Mouse (Mus musculus): ENCODE measurements around the gene Nrp1.

Nrp1 gene

DNA sequence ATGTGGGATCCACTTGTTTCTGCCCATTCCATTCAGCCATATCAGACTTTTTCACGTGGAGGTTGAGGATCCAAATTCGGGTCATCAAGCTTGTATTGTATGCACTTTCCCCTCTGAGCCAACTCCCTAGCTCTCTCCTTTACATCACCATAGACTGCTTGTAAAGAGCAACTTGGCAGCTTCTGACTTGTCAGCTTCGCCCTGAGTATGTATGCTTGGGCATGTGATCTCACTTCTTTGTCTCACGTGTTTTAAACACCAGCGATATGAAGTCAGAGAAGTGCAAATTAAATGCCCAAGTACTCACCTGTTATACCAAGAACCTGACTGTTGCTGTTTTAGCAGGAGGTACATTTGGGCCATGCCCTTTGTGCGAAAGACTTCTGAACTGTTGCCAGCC is 12.6 kb downstream of the Nrp1 start:
- DNase-seq (ENCODE audit: low spot score) = no peak

DNA sequence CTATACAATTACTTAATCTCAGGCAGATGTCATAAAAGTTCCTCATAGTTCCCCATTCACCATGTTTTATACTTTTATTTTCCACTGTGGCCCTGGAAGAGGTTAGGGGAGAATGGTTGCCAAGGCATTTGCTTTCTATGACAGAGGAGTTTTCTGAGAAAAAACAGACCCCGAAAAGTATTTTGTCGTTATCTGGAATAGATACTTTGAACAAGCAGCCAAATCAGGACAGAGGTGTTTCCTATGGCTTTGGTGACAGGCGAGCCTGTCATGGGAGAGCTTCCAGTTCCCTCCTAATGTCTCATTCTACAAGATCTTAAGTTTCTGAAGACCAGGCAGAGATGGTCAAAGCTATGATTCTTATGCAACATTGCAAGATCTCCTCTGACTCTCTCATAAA is 13.4 kb downstream of the Nrp1 start:
- no peak for DNase-seq (ENCODE audit: low spot score)

GRCm38 (mm10) chr8:128372724-128373123 is 14.3 kb downstream of the Nrp1 start:
- no peak for DNase-seq (ENCODE audit: low spot score)

DNA sequence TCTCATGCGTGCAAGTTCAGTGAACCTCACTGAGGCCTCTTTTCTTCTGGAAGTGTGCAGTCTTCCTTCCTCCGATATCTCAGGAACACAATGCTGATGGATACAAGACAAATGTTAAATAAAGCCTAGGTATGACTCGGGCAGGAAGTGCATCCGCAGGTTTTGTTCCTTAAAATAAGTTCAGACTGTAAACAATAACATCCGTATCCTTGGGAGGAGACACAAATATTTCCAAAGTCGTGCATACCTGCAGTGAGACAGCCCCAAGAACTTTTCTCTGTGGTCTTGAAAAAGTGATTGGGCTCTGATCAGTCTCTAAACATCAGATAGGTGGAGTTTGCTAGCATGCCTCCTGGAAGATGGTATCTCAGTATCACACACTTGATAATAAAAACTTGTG is 15.0 kb downstream of the Nrp1 start:
- DNase-seq (ENCODE audit: low spot score) = no peak

DNA sequence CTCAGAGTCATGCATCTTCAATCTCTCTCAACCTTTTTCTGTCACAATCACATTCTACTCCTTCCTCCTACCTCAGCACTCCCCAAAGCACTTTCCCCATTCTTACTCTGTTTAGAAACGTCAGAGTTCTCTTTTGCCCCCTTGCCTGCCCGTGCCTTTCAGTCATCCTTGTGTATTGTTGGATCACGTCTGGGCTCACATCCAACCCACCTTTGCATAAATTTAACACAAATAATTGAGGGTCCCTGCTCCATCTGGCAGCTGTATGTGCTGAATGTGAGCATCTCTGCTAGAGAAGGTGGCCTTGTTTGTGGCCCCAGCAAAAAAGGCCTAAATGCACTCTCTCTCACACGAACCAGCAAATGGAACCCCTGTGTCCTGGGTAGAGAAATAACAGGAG is 16.9 kb downstream of the Nrp1 start:
- no peak for DNase-seq (ENCODE audit: low spot score)

DNA sequence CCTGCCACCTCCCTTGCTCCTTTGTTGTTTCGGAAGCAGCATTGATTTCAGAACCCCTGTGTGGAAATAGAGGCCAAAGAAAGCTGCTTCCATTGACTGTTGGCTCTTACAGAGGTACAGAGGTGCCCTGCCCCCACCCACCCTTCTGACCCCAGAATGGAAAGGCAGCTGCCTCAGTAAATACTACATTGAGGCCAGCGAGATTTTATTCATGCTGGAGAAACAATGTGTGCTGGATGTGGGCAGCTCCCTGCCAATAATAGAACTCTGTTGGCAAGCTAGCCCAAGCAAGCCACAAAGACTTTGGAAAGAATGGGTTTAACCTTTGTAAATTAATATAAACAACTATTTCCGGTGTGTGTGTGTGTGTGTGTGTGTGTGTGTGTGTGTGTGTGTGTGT is 24.8 kb downstream of the Nrp1 start:
- peak; percentile 21 for DNase-seq (ENCODE audit: low spot score)

- no peak for DNase-seq (ENCODE audit: low spot score)
Measured at GRCm38 (mm10) chr8:128384366-128384765, 26.0 kb downstream of the Nrp1 start.

GRCm38 (mm10) chr8:128384921-128385332 is 26.5 kb downstream of the Nrp1 start:
- DNase-seq (ENCODE audit: low spot score) = no peak

GRCm38 (mm10) chr8:128386963-128387621 is 28.7 kb downstream of the Nrp1 start:
- DNase-seq (ENCODE audit: low spot score) = no peak

DNA sequence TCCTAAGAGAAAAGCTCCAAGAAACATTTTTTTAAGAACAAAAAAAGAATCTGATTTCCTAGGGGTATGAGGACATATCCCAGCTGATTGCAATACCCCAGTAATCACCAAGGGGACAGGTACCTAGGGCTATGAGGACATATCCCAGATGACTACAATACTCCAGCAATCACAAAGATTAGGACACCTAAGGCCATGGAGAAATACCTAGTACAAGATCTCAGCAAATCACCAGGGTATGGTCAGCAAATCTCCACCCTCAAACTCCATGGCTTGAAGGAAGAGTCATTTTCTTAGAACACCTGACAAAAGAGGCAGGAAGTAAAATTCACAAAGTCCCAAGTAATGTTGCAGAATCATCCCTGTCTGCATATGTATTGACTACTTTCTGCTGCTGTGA is 32.4 kb downstream of the Nrp1 start:
- no peak for DNase-seq (ENCODE audit: low spot score)

- no peak for DNase-seq (ENCODE audit: low spot score)
Measured at GRCm38 (mm10) chr8:128391182-128391760, 32.9 kb downstream of the Nrp1 start.

DNA sequence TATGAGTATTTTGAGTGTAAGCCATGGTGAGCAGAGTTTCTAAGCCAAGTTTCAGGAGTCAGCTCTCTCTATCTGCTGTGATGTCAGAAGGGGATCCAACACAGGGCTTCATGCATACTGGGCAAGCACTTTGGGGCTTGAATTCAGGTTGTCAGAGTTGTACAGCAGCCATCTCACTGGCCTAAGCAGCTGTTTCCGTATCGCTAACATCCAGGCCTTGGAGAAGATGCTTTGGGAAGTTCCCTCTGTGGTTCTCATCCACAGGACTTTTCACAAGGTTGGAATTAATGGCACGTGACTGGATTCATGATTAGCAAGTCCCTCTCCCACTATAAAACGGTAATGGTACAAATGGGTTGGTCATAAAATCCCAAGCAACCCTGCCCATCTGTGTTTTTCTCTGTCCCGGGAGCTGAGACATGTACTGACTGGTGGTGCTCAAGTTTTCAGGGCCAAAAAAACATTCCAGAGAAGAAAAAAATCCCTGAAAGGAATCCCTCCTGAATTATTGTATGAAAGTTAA is 36.3 kb downstream of the Nrp1 start:
- DNase-seq (ENCODE audit: low spot score) = no peak

GRCm38 (mm10) chr8:128396968-128397367 is 38.6 kb downstream of the Nrp1 start:
- peak; percentile 29 for DNase-seq (ENCODE audit: low spot score)

GRCm38 (mm10) chr8:128397441-128397840 is 39.0 kb downstream of the Nrp1 start:
- peak; percentile 49 for DNase-seq (ENCODE audit: low spot score)

DNA sequence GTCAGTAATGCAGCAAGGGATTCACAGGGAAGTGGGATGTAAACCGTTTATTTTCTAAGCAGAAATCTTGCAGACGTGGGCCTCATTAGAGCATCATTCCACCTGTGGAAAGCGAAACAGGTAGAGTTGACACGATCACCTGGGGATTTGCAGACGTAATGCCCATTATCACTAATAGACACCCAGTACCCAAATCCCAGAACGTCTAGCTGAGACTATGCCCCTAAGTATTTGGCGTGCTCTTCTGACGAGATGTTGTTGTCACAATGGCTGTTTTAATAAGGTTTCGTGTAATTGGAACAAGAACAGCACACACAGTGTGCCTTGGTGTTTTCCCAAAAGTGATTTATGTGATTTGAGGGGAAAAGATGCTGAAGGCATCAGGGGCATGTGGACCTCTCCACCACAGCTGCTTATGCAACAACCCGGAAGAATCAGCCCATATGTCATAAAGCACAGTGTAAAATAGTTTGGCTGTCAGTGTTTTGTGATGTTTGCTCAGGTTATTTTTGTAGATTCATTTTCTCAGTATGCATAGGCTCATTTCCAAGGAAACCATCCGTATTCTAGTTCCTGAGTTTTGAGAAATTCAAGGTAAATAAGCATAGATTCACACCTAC is 40.2 kb downstream of the Nrp1 start:
- no peak for DNase-seq (ENCODE audit: low spot score)

DNA sequence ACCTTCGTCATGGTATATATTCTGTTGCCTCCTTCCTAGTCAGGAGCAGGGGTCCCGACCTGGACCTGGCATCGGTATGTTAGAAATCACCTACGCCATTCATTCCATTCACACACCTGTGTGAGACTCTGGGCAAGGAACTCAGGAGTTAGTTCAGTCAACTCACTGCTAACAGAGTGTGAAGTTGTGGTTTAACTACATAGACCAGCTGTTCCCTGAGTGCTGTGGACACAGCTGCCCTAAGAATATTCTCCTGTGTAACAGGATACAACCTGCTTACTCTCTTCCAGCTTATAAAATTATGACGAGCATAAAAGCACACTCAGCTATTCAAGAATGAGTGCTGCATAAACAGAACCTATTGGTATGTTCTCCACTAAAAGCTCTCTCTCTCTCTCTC is 41.9 kb downstream of the Nrp1 start:
- no peak for DNase-seq (ENCODE audit: low spot score)

GRCm38 (mm10) chr8:128404876-128405275 is 46.5 kb downstream of the Nrp1 start:
- no peak for DNase-seq (ENCODE audit: low spot score)

- no peak for DNase-seq (ENCODE audit: low spot score)
Measured at GRCm38 (mm10) chr8:128413381-128413780, 55.0 kb downstream of the Nrp1 start.

DNA sequence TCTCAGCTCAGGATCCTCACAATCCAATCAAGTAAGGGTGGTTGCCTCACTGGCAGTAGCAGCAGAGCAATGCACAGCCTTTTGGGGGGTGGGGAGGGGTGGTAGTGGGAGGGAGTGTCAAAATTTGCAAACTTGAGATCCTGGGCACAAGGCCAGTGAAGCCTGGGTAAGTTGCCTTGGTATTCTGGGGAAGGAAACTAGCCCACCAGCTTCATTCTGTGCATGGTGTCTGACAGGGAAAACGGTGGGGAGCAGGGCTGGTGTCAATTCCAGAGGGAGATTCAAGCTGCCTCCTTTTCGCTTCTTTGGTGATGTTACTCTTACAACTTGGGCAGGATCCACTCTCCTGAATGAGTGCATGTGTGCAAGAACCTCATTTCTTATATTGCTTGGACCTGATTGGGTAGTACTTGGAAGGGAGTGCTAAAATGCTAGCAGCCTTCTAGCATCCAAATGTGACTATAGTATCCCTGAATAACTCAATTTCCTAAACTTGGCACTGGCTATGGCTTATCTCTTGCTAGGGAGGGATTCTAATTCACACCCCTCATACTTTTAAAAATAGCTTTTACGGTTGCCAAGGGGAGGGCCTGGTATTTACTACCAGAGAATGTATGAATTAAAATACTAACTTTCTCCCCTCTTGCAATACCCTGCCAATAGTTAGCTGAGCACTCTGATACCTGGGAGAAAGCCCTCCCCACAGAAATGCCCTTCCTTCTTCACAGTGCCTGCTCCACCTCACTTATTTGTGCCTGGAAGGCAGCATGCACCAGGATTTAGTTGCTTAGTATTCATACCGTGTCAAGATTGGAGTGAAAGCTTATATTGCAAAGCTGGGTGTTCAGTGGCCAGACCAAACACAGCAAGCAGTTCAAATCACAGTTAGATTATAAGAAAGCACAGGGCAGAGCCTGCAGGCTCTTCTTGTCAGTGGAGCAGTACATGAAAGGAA is 57.6 kb downstream of the Nrp1 start:
- DNase-seq (ENCODE audit: low spot score) = no peak

GRCm38 (mm10) chr8:128416896-128417295 is 58.5 kb downstream of the Nrp1 start:
- DNase-seq (ENCODE audit: low spot score) = no peak

DNA sequence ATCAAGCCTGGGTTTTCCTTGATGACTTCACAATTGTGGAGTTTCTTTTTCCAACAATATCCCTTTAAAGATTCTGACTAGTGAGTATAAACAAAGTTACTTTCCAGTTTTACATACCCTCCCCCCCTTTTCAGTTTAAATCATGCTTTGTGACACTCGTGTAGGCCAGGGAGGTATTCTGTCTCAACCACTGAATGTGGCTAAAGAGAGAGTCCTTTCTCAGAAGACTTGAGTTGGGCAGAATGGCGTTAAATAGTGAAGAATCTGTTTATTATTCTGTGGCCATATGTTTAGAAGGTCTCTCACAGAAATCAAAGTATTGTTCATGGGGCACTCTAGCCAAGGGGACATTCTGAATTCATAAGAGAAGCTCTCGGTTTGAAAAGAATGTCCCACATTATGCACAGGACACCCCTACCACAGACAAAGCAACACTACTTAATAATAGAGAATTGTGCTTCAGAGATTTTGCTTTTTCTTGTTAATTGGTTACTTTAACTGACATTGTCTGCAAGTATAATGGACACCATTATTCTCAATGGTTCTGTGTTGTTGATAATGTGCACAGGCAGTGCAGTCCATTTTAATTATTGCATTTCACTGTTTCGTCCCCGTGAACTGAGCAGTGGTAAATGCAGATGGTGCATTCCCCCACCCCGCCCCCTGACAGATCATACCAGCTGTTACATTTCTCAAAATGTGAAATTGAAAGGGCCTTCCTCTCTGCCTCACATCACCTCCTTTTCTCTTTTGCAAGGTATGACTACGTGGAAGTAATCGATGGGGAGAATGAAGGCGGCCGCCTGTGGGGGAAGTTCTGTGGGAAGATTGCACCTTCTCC is 59.8 kb downstream of the Nrp1 start:
- no peak for DNase-seq (ENCODE audit: low spot score)

Measured in embryo, embryonic 10 days (tissue).